Mouse (Mus musculus): ENCODE measurements around the gene Tll2.

Tll2 gene

GRCm38 (mm10) chr19:41154681-41155080 is 52.0 kb downstream of the Tll2 start:
- DNase-seq, result no peak

GRCm38 (mm10) chr19:41152462-41152861 is 54.2 kb downstream of the Tll2 start:
- DNase-seq, result no peak

GRCm38 (mm10) chr19:41152016-41152370 is 54.6 kb downstream of the Tll2 start:
- no peak for DNase-seq

- no peak for DNase-seq
These were observed 55.2 kb downstream of the Tll2 start for GRCm38 (mm10) chr19:41151321-41152015.

- DNase-seq, result no peak
These were observed 65.7 kb downstream of the Tll2 start for GRCm38 (mm10) chr19:41140961-41141360.

- DNase-seq, result no peak
These were observed 67.0 kb downstream of the Tll2 start for GRCm38 (mm10) chr19:41139629-41140028.

GRCm38 (mm10) chr19:41123009-41123408 is 83.6 kb downstream of the Tll2 start:
- DNase-seq, result no peak

GRCm38 (mm10) chr19:41119924-41120323 is 86.7 kb downstream of the Tll2 start:
- DNase-seq, result no peak

GRCm38 (mm10) chr19:41118346-41118745 is 88.3 kb downstream of the Tll2 start:
- no peak for DNase-seq

- DNase-seq, result no peak
These were observed 89.3 kb downstream of the Tll2 start for GRCm38 (mm10) chr19:41117334-41117733.

- DNase-seq, result no peak
These were observed 92.0 kb downstream of the Tll2 start for GRCm38 (mm10) chr19:41114611-41115010.

GRCm38 (mm10) chr19:41113911-41114531 is 92.6 kb downstream of the Tll2 start:
- DNase-seq, result no peak

GRCm38 (mm10) chr19:41112609-41113008 is 94.0 kb downstream of the Tll2 start:
- DNase-seq, result no peak

- no peak for DNase-seq
These were observed 96.6 kb downstream of the Tll2 start for GRCm38 (mm10) chr19:41109991-41110390.

- DNase-seq, result peak; percentile 12
These were observed 97.1 kb downstream of the Tll2 start for GRCm38 (mm10) chr19:41109496-41109895.

- no peak for DNase-seq
These were observed 98.0 kb downstream of the Tll2 start for GRCm38 (mm10) chr19:41108666-41109065.

GRCm38 (mm10) chr19:41107530-41107929 is 99.1 kb downstream of the Tll2 start:
- no peak for DNase-seq

GRCm38 (mm10) chr19:41104922-41105321 is 101.7 kb downstream of the Tll2 start:
- peak; percentile 18 for DNase-seq

GRCm38 (mm10) chr19:41101390-41101789 is 105.2 kb downstream of the Tll2 start:
- DNase-seq, result no peak

- no peak for DNase-seq
These were observed 105.8 kb downstream of the Tll2 start for GRCm38 (mm10) chr19:41100863-41101262.

- no peak for DNase-seq
These were observed 109.6 kb downstream of the Tll2 start for GRCm38 (mm10) chr19:41097038-41097437.

- no peak for DNase-seq
These were observed 114.7 kb downstream of the Tll2 start for GRCm38 (mm10) chr19:41091901-41092300.

- peak; percentile 72 for DNase-seq
These were observed 116.8 kb downstream of the Tll2 start for GRCm38 (mm10) chr19:41089833-41090232.

GRCm38 (mm10) chr19:41088491-41088890 is 118.1 kb downstream of the Tll2 start:
- DNase-seq, result no peak

- DNase-seq, result no peak
These were observed 118.7 kb downstream of the Tll2 start for GRCm38 (mm10) chr19:41087901-41088300.
